Mouse (Mus musculus) naive thymus-derived CD4-positive, alpha-beta T cell, adult 2 months (primary cell): Measurements from ENCODE around the gene Aco2.

ENCODE experiments used
- DNase-seq: peaks from one replicate; pipeline ENCODE4 v3.0.0-alpha.2; 2011; ENCODE audit warnings: low read depth

Gene Aco2

DNA sequence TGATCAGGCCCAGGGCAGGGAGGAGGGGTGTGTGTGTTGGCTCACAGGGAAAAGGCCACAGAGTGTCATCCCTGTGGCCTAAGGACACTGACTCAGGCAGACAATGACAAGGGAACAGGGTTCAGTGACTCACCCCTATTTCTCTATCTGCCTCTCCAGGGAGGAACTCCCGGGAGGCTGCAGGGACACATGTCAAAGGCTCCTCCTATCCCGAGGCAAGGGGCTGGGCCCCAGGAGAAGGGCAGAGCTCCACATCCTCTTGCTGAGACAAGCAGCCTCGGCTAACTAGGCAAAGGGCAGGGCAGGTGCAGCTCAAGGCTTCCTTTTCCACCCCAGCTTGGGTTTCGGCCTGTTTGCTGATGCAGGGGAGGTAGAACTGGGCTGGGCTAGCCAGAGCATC lies 26.4 kb upstream of the Aco2 start:
- DNase-seq: no peak

GRCm38 (mm10) chr15:81846755-81847154 lies 25.4 kb upstream of the Aco2 start:
- DNase-seq: no peak

DNA sequence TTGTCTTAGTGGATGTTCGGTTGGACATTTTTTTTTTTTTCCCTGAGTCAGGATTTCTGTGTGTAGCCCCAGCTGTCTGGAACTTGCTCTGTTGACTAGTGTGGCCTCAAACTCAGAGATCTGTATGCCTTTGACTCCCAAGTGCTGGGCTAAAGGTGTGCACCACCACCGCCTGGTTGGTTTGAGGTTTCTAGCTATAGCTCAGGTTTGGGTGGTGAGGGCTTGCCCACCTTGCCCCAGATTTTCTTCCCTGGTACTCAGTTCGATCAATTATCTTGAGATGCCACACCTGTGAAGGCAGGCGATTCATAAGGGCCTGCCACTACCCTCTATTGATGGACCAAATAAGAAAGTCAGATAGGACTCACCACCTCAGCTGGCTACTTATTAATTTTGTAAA lies 24.9 kb upstream of the Aco2 start:
- DNase-seq: no peak

DNA sequence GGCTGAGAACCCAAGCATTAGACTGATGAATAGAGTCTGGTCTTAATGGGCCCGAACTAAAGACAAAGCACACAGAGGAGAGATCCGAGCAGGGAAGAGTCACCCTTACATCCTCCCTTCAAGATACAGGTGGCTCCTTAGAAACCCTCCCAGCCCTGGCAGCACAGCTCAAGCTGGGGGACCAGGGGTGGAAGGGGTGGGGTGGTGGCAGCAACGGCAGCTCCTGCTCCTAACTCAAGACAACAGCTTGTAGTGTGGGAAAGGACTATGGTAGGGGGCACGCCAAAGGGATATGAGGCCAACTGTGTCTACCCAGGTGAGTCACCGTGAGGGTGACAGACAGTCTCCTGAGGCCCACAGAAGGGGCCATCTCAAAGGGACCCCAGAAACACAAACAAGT lies 24.2 kb upstream of the Aco2 start:
- DNase-seq: peak; percentile 13

DNA sequence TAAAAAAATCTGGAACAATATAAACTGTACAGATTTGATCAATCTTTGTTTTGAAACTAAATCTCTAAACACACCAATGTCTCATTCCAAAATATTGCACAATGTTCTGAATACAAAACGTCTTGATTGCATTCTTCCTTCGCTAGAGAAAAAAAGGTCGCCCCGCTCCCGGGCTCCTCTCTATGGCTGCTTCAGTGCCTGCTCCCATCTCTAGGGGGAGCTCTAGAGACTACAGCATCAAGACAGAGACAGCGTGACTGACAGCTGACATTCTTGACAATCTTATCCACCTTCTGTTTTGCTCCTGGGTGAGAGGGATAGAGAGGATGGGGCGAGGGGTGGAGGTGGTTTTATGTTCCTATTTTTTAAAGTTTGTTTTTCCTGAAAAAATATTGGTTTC lies 23.8 kb upstream of the Aco2 start:
- DNase-seq: peak; percentile 88

DNA sequence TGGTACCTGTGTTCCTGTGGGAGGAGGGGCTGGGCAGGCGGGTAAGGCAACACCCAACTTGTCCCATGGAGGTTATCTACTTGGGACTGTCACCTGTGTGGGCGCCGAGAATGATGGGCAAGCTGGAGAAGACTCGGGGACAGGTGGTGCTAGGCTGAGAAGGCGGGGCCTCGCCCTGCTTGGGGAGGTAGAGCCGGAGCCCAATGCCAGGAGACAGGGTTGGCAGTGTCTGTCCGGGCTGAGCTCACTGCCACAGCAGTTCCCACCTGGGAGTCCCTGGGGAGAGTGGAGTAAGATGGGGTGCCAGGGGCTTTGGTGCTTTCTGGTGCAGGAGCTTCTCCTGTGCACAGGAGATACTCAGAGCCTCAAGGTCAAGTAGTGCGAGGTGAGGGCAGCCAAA lies 23.0 kb upstream of the Aco2 start:
- peak; percentile 19 for DNase-seq

- peak; percentile 14 for DNase-seq
Observed at GRCm38 (mm10) chr15:81850718-81851117, 21.4 kb upstream of the Aco2 start.

GRCm38 (mm10) chr15:81851375-81851774 lies 20.7 kb upstream of the Aco2 start:
- DNase-seq: no peak

DNA sequence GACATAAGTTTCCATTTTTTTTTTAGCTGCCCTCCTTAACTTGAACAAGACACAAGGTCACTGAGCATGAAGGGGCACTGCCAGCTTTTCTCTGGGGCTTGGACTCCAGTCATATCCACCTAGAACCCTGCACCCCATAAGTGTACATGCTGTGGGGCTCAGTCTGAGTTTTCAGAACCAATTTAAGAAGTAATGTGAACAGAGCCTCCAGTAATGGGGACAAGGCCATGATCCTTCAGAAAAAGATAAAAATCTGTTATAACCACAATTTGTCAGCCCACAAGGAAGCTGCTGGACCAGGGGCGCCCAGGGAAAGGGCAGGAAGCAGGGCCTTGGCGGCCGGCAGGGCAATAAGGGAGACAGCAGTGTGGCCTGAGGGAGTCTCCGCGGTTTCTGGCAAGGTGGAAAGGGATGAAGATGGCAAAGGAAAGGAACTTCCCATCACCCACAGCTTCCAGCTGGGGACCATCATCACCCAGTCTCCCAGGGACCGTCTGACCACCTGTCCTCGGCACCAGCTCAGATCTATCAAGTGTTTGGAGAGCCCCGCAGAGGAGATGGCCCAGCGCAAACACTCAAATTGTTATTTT lies 19.6 kb upstream of the Aco2 start:
- no peak for DNase-seq

DNA sequence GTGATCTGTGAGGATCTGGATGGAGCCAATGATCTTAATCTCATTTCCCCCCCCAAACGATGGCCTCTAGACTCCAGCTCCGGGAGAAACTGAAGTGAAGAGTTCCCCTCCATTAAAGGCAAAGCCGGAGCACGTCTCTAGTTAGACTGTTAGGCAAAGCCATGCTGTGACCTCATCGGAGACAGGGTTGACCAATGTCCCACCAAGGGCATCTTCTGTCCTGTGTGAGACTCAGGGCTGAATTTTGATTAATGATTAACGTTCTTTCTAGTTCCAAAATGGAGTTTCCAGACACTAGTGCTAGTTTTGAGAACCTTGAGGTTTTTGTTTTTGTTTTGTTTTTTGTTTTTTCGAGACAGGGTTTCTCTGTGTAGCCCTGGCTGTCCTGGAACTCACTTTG lies 19.0 kb upstream of the Aco2 start:
- no peak for DNase-seq

DNA sequence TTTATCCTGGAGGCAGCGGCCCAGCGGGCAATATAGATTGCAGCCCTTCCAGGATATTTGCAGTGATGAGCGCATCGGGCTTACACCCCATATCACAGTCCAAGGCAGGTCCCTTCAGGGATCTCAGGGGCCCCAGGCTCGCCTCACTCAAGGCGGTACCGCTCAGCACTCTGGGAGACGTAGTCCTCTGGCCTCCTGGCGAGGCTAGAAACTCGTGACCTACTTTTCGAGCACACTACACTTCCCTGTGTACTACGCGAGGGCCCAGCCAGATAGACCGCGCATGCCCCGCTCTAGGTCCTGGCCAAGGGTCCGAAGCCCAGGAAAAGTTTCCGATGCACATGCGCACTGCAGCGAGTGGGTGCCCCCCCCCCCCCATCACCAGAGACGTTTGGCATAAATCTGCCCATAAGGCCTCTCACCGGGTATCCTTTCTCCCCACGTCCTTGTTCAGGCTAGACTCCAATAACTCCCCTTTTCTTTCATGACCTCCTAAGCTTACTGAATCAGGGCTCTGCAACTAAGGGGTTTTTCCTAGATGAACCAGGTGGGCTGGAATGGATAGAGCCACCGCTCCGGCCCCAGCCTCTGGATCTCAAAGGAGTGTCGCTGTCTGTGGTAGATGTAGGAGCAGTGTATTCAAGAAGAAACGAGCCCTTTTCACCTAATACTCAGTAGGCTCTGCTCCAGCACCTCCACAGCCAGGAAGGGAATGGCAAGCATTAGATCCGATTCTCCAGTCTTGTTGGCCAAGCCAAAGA lies 15.9 kb upstream of the Aco2 start:
- DNase-seq: peak; percentile 81

DNA sequence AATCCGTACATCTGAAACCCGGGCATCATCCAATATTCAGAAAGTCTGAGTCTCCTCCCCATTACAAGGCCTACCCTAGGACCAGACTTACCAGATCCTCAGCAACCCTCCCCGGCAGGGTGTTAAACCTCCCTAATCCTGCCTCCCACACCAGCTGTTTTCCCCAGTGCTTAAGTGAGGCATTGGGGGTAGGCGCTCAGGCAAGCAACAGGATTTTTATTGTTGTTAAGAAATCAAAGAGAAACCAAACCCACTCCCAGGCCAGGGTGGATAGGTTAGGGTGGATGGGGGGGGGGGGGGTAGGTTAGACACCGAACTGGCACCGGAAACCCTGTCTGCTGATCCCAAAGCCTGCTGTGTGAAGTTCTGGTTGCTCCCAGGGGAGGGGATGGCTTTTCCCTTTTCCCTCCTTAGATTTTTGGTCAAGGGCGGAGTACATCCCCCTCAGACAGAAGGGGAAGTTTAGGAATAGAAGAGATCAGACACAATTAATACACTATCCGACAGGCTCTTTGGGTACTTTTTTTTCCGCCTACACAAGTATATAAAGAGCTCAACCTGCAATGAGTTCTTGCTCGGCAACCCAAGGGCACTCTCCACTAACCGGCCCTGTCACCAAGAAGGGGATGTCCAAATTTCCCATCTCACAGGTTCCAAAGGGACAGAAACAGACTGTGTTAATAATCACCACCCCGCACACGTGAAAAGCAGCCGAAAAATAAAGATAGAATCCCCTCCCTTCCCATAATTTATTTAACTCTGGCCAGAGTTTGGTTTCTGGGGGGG lies 15.0 kb upstream of the Aco2 start:
- peak; percentile 64 for DNase-seq

- no peak for DNase-seq
Observed at GRCm38 (mm10) chr15:81857724-81858116, 14.4 kb upstream of the Aco2 start.

DNA sequence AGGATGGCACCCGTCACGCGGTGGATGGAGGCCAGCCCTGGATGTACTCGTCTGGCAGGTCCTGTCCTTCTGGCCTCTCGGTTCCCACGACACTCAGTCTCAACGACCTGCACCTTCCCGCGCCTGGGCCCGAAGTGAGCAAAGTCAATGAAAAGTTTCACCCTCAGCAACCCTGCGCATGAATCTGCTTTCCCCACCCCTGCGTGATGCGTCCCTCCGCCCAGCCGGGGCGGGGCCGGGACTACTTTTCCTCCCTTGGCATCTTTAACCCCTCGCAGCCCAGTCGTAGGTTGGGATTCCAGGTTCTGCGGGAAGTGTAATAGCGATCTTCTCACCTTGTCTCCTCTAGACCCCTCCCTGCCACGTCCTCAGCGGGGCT lies 14.0 kb upstream of the Aco2 start:
- DNase-seq: peak; percentile 92

GRCm38 (mm10) chr15:81858517-81859329 lies 13.4 kb upstream of the Aco2 start, which contains the start of gene Tob2:
Tob2 (minus strand) TSS chr15:81858796.
- DNase-seq: peak; percentile 79

DNA sequence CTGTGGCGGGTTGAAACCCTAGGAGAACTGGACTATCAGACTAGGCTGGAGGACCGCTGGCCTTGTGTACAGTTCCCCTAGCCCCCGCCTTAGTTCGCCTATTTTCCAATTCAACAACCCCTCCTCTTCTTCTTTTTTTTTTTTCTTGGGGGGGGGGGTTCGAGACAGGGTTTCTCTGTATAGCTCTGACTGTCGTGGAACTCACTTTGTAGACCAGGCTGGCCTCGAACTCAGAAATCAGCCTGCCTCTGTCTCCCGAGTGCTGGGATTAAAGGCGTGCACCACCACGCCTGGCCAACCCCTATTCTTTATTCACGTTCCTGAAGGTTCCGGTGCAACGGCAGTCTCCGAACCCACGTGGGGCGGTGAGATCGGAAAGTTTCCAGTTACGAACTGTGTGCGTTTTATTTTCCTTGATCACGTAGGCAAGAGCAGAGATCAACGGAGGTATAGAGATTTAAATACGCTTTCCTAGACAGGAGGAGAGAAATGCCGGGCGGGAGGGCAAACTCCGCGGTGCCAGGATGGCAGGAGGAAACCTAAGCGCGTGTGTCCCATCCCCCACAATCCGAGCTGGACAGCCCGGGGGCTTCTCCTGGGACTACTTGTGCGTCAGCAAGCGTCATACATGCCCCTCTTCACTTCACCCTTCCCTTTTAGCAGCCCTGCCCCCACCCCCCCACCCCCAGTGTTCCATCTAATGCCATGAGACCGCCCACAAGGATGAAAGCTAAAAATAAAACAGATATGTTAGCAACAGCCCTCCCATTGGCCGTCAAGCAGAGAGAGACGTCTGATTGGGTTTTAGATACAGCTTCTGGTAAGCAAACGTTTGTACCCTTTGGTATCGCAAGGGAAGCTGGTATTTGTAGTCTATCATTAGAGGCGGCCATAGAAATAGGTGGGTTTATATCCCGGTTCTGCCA lies 12.5 kb upstream of the Aco2 start:
- DNase-seq: peak; percentile 94

GRCm38 (mm10) chr15:81860471-81861135 lies 11.5 kb upstream of the Aco2 start:
- DNase-seq: no peak

DNA sequence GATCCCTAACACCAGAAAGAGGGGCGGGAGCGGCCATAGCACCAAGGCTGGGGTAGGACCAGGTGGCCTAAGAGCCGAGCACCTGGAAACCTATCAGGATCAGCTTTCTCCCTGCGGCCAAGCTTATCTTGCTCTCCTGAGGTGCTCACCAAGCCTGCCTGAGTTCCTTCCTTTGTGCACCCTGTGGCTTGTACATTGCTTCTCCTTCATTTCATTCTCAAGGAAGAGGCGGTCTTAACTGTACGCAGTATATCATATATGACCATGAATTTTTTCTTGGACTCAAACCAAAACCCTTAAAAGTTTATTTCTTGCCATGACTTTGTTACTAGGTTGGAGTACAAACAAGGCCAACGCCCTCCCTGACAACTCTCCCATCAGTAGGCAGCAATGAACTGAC lies 7.9 kb upstream of the Aco2 start:
- no peak for DNase-seq

DNA sequence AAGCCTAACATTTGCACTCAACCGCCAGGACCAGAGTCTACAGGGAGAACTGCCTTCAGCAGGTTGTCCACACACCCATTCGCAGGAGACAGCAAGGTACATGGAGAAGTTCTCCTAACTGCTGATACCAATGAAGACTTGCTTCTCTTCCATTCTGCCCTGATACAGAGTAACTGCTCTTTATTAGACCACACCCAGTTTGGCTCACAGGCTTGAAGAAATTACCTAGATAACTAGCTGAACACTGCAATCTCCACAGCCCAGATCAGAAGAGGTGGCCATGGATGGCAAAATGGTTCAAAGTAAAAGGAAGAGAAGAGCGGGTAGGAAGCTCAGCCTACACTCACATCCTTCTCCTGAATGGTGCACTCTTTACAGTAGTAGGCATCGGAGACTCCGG lies 2.1 kb upstream of the Aco2 start:
- DNase-seq: no peak

- peak; percentile 98 for DNase-seq
Observed at GRCm38 (mm10) chr15:81871604-81872261, 376 bp upstream of the Aco2 start, which contains the start of gene Phf5a. Phf5a (minus strand) TSS chr15:81871911.
